15 mouse cellular contexts compared by ENCODE assay signal in genomic region chr8:66410080-66410615, GRCm38 (mm10).
"Had no signal": no experiment of that assay in that cellular context is flagged by ENCODE, and none has a peak within 500 bp of the region (broad histone marks: within the 10 kb centered on the region; RNA-seq: fewer than 3 reads in every experiment).

No protein-coding gene starts in this region.

- H3K4me1 ChIP-seq: intestine, embryonic 15.5 days; liver, embryonic 13.5 days; midbrain, embryonic 12.5 days; neural tube, embryonic 13.5 days; stomach, embryonic 15.5 days had no signal

- H3K9ac ChIP-seq: intestine, embryonic 15.5 days; liver, embryonic 13.5 days; lung, embryonic 14.5 days; midbrain, embryonic 12.5 days; neural tube, embryonic 13.5 days; stomach, embryonic 15.5 days had no signal

- DNase-seq: layer of hippocampus, postnatal 36 days; liver, embryonic 13.5 days; lung, embryonic 14.5 days; retina, postnatal 1 day; right cerebral cortex, postnatal 25 days; thymus, postnatal 25 days had no signal

- H3K4me3 ChIP-seq: intestine, embryonic 15.5 days; left cerebral cortex, adult 2 months; liver, embryonic 13.5 days; midbrain, embryonic 12.5 days; myocyte; neural tube, embryonic 13.5 days; stomach, embryonic 15.5 days had no signal

- H3K27me3 ChIP-seq: intestine, embryonic 15.5 days; liver, embryonic 13.5 days; midbrain, embryonic 12.5 days; neural tube, embryonic 13.5 days; stomach, embryonic 15.5 days had no signal

- H3K9me3 ChIP-seq: intestine, embryonic 15.5 days; liver, embryonic 13.5 days; midbrain, embryonic 12.5 days; neural tube, embryonic 13.5 days; stomach, embryonic 15.5 days had no signal

- H3K27ac ChIP-seq: intestine, embryonic 15.5 days; left cerebral cortex, adult 2 months; liver, embryonic 13.5 days; macrophage; midbrain, embryonic 12.5 days; neural tube, embryonic 13.5 days; stomach, embryonic 15.5 days had no signal

- H3K4me2 ChIP-seq: intestine, embryonic 15.5 days; liver, embryonic 13.5 days; lung, embryonic 14.5 days; midbrain, embryonic 12.5 days; neural tube, embryonic 13.5 days; stomach, embryonic 15.5 days had no signal

- H3K36me3 ChIP-seq: intestine, embryonic 15.5 days; liver, embryonic 13.5 days; midbrain, embryonic 12.5 days; neural tube, embryonic 13.5 days; stomach, embryonic 15.5 days had no signal

- ATAC-seq: intestine, embryonic 15.5 days; lung, postnatal 0 days; midbrain, embryonic 16.5 days had no signal
